Mouse (Mus musculus) neural tube, embryonic 12.5 days (tissue): Measurements from ENCODE around the gene Rnf181. TPM values are rescaled to one million over a fixed set of nuclear protein-coding genes. Genes with fewer than 3 reads are reported as not detected.

Experiments
- ATAC-seq: fragments of 200-750 bp; cut with Nextera tagmentation; 2 replicates; pipeline ENCODE4 v1.8.0; 2017; ENCODE audit warnings: low read depth, mild to moderate bottlenecking, moderate TSS enrichment, moderate library complexity; ENCODE audit not compliant: low FRiP score
- H3K27ac ChIP-seq: fragments of 300-500 bp; sonication (generic); 2 replicates; pipeline ENCODE4 v1.5.1; 2016
- H3K27me3 ChIP-seq: fragments of 300-500 bp; sonication (generic); replicated peaks from 2 replicates; pipeline ENCODE4 v1.6.1; 2016; ENCODE audit warnings: mild to moderate bottlenecking
- H3K36me3 ChIP-seq: fragments of 300-500 bp; sonication (generic); 2 replicates; pipeline ENCODE4 v1.6.1; 2016; ENCODE audit warnings: mild to moderate bottlenecking
- H3K4me1 ChIP-seq: fragments of 300-500 bp; sonication (generic); 2 replicates; pipeline ENCODE4 v1.6.1; 2016
- H3K4me2 ChIP-seq: fragments of 300-500 bp; sonication (generic); replicated peaks from 2 replicates; pipeline ENCODE4 v1.6.1; 2016; ENCODE audit warnings: mild to moderate bottlenecking
- H3K4me3 ChIP-seq: fragments of 300-500 bp; sonication (generic); 2 replicates; pipeline ENCODE4 v1.5.1; 2016
- H3K9ac ChIP-seq: fragments of 300-500 bp; sonication (generic); 2 replicates; pipeline ENCODE4 v1.6.1; 2016; ENCODE audit warnings: mild to moderate bottlenecking
- H3K9me3 ChIP-seq: fragments of 300-500 bp; sonication (generic); 2 replicates; pipeline ENCODE4 v1.6.1; 2016; ENCODE audit warnings: mild to moderate bottlenecking
- WGBS: fragments of 180-500 bp; shearing (Covaris S2); methylation state at CpG from one replicate; pipeline ENCODE4 v1.1.7; 2016; 5-methylcytosine and 5-hydroxymethylcytosine counted together
- polyA plus RNA-seq: library from polyadenylated mRNA; unstranded; fragments of >200 nt; fragmentation: Nextera tagmentation; extraction: Ambion mirVana; gene quantifications from 2 replicates; pipeline ENCODE4 v1.2.1, GENCODE M21; 2016

Rnf181 gene
- polyA plus RNA-seq, 1 experiment from 2014 or later = 108 TPM

DNA sequence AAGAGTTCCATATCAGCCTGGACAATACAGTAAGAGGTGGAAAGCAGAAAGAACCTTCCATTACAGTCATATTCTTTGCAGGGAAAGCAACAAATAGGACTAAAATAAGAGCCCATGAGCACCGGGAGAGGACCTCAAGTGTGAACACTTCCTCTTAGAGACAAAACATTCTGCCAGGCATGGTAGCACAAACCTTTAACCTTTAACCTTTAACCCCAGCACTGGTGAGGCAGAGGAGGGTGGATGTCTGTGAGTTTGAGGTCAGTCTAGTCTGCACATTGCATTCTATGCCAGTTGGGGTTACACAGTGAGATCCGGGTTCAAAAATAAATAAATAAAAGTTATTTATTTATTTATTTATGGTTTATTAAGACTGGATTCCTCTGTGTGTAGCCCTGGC lies 26.3 kb downstream of the Rnf181 start:
- no peak overlapping the region for H3K27ac ChIP-seq
- WGBS = 80% methylated on average over 2 of the region's 2 CpGs
- H3K9me3 ChIP-seq = no peaks in the 10 kb centered on the region
- H3K27me3 ChIP-seq = no peaks in the 10 kb centered on the region
- peaks cover 51% of the 10 kb centered on the region for H3K36me3 ChIP-seq
- H3K4me2 ChIP-seq = no peak overlapping the region
- ATAC-seq = no peak
- H3K4me3 ChIP-seq = no peak overlapping the region
- no peak overlapping the region for H3K9ac ChIP-seq
- peaks cover 11% of the 10 kb centered on the region for H3K4me1 ChIP-seq

DNA sequence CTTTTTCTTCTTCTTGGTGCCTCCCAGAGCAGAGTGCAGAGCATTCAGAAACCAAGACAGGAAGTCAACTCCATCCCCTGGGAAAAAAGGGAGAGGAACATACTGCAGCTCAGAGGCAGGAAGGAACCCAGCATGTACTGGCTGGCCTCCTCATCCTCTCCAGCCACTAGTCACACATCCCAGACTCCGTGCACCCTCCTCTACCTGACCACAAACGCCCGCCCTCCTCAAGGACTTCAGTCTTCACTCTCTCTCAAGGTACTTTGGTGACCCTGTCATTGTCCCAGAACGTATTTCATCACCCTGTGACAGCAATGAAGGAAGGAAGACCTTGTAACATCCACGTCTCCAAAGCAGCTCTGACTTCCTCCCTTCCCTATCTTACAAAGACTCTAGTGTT lies 33.6 kb downstream of the Rnf181 start:
- ATAC-seq = no peak
- no peak overlapping the region for H3K4me2 ChIP-seq
- H3K36me3 ChIP-seq = peaks cover 90% of the 10 kb centered on the region
- H3K27me3 ChIP-seq = no peaks in the 10 kb centered on the region
- no peaks in the 10 kb centered on the region for H3K9me3 ChIP-seq
- no peak overlapping the region for H3K4me3 ChIP-seq
- 85% methylated on average over 5 of the region's 5 CpGs for WGBS
- H3K9ac ChIP-seq = no peak overlapping the region
- no peaks in the 10 kb centered on the region for H3K4me1 ChIP-seq
- no peak overlapping the region for H3K27ac ChIP-seq

DNA sequence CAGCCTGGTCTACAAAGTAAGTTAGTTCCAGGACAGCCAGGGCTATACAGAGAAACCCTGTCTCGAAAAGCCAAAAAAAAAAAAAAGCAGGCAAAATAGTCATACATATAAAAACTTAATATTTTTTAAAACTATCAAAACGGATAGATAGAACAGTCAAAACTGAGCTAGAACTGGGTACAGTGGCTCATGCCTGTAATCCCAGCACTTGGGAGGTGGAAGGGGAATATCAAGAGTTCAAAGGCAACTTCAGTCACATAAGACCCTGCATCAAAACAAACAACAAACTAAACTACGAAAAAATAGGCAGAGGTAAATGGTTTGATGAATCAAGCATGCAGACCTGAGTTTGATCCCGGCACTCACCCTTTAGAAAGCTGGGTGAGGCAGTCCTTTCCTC lies 36.6 kb downstream of the Rnf181 start:
- WGBS = 99% methylated on average over 4 of the region's 4 CpGs
- Histone ChIP-seq H3K4me3 (no peak overlapping the region), H3K27me3 (no peaks in the 10 kb centered on the region), H3K9me3 (no peaks in the 10 kb centered on the region), H3K36me3 (peaks cover 86% of the 10 kb centered on the region), H3K4me1 (no peaks in the 10 kb centered on the region), H3K9ac (no peak overlapping the region), H3K27ac (no peak overlapping the region), H3K4me2 (no peak overlapping the region)
- no peak for ATAC-seq

DNA sequence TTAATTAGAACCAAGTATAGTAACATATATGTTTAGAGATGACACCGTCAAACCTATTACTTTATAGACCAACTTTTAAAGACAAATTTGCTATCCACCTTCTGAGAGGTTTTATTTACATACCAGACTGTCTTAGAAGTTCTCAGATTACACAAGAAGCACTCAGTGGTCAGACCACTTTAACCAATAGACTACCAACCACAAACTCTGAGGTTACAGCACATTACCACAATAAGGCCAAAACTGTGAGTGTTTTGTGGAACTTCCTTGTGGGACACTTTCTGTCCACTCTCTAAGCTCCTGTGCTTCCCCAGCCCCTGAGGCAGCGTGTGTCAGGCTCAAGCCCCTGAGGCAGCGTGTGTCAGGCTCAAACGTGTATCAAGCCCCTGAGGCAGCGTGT lies 37.7 kb downstream of the Rnf181 start:
- H3K9me3 ChIP-seq = no peaks in the 10 kb centered on the region
- H3K9ac ChIP-seq = no peak overlapping the region
- H3K4me2 ChIP-seq = no peak overlapping the region
- H3K4me3 ChIP-seq = no peak overlapping the region
- no peaks in the 10 kb centered on the region for H3K4me1 ChIP-seq
- ATAC-seq = no peak
- 97% methylated on average over 5 of the region's 5 CpGs for WGBS
- no peaks in the 10 kb centered on the region for H3K27me3 ChIP-seq
- no peak overlapping the region for H3K27ac ChIP-seq
- H3K36me3 ChIP-seq = peaks cover 87% of the 10 kb centered on the region

DNA sequence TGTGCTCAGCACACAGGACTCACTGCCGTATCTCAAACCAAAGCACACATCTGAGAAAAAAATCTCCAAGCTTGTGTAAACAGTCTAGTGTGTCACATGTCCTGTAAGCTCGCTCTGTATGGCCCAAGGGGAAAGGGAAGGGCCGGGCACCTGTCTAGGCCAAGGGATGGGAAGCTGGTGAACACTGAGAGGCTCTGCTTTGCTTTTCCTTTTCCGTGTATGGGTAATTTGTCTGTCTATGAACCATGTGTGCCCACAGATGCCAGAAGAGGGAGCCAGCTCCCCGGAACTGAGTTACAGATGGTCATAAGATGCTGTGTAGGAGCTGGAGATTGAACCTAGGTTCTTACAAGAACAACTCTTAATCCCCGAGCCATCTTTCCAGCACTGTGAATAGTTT lies 40.5 kb downstream of the Rnf181 start:
- ATAC-seq = no peak
- no peak overlapping the region for H3K9ac ChIP-seq
- no peak overlapping the region for H3K27ac ChIP-seq
- WGBS = 86% methylated on average over 6 of the region's 6 CpGs
- H3K4me1 ChIP-seq = no peaks in the 10 kb centered on the region
- no peaks in the 10 kb centered on the region for H3K27me3 ChIP-seq
- H3K9me3 ChIP-seq = no peaks in the 10 kb centered on the region
- H3K4me3 ChIP-seq = no peak overlapping the region
- H3K4me2 ChIP-seq = no peak overlapping the region
- H3K36me3 ChIP-seq = peaks cover 90% of the 10 kb centered on the region

DNA sequence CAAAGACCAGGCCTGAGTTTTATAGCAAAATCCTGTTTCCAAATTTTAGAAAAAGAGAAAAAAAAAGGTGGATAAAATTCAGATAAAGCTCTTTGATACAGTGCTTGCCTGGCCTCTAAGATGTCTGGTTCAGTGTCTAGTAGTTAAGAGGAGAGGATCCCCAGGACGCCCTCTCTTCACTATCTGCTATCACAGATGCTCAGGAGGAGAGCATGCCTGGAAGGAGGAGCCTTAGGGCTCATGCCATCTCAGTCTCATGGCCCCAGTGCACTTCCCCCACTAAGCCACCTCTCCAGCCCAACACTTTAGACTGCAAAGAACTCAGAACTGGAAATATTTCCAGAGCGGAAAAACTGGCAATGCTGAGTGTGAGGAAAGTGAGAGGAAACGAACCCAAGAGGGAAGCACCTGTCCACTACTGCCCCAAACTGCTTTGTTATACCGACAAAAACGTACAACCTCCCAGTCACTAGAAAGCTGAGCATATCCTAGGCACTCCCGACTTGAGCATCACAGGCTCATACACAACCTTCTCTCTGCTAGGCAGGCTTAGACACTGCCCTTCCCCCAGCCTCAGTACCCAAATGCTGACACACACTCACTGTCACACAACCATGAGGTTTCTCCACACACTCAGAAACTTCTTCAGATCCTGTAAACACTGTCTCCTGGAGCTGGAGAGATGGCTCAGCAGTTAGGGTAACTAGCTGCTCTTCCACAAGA lies 42.8 kb downstream of the Rnf181 start:
- H3K4me2 ChIP-seq = no peak overlapping the region
- 95% methylated on average over 6 of the region's 6 CpGs for WGBS
- H3K4me3 ChIP-seq = no peak overlapping the region
- no peaks in the 10 kb centered on the region for H3K9me3 ChIP-seq
- peaks cover 91% of the 10 kb centered on the region for H3K36me3 ChIP-seq
- no peaks in the 10 kb centered on the region for H3K27me3 ChIP-seq
- H3K9ac ChIP-seq = no peak overlapping the region
- no peaks in the 10 kb centered on the region for H3K4me1 ChIP-seq
- no peak for ATAC-seq
- H3K27ac ChIP-seq = no peak overlapping the region

DNA sequence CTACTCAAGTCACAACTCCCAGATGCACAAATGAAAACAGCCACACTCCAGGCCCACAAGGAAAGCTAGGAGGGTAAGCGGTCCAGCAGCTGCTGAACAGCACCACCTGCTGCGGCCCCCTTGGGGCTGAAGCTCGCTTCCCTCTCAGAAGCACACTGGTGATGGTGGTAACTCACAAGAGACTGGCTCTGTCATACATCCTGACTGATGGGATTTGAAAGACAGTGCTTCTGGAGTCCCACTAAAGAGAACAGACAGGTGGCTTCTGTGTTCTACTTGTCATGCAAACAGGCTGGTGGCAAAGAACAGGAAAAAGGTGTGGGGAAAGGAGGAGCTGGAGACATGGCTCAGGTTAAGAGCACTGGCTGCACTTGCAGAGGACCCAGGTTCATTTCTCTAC lies 43.8 kb downstream of the Rnf181 start:
- Histone ChIP-seq H3K4me1 (no peaks in the 10 kb centered on the region), H3K4me2 (no peak overlapping the region), H3K27me3 (no peaks in the 10 kb centered on the region), H3K9me3 (no peaks in the 10 kb centered on the region), H3K4me3 (no peak overlapping the region), H3K9ac (no peak overlapping the region), H3K36me3 (peaks cover 90% of the 10 kb centered on the region), H3K27ac (no peak overlapping the region)
- ATAC-seq = no peak
- 94% methylated on average over 3 of the region's 3 CpGs for WGBS

DNA sequence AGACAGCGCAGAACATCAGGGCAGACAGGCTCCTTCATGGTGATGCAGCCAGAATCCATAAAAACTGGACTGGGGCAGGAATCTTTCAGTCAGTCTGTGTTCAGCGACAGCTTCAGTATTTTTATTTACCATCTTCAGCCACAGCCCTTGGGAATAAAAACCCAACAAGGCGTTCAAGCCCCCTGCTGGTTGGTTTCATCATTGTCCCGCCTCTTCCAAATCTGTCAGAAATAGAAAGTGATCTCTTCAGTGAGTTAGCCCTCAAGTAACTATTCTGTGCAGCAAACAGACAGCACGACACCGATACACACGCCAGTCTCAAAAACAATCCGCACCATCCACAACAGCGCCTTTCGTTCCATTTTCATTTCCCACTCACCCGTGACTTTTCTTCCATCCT lies 47.7 kb downstream of the Rnf181 start:
- Histone ChIP-seq H3K9me3 (no peaks in the 10 kb centered on the region), H3K4me1 (no peaks in the 10 kb centered on the region), H3K4me3 (no peak overlapping the region), H3K27me3 (no peaks in the 10 kb centered on the region), H3K9ac (no peak overlapping the region), H3K36me3 (peaks cover 71% of the 10 kb centered on the region), H3K4me2 (no peak overlapping the region), H3K27ac (no peak overlapping the region)
- ATAC-seq = no peak
- 86% methylated on average over 11 of the region's 11 CpGs for WGBS

DNA sequence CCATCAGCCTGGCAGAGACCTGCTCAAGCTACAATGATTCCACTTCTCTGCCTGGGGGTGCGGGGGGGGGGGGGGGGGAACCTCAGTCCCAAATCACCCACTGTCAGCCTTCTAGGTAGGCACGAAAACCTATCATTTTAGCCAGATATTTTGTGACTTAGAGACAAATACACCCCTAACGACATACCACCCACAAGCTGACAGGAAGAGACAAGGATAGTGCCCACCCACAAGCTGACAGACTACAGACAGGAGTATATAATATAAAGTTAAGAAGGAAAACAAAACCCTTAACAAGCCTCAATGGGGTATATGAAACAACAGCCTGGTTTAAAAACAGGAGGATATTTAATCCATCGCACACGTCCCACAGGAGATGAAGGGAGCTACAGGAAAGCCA lies 48.3 kb downstream of the Rnf181 start:
- ATAC-seq = no peak
- Histone ChIP-seq H3K9me3 (no peaks in the 10 kb centered on the region), H3K4me2 (no peak overlapping the region), H3K27ac (no peak overlapping the region), H3K27me3 (no peaks in the 10 kb centered on the region), H3K4me3 (no peak overlapping the region), H3K4me1 (no peaks in the 10 kb centered on the region), H3K36me3 (peaks cover 68% of the 10 kb centered on the region), H3K9ac (no peak overlapping the region)
- 82% methylated on average over 5 of the region's 5 CpGs for WGBS

DNA sequence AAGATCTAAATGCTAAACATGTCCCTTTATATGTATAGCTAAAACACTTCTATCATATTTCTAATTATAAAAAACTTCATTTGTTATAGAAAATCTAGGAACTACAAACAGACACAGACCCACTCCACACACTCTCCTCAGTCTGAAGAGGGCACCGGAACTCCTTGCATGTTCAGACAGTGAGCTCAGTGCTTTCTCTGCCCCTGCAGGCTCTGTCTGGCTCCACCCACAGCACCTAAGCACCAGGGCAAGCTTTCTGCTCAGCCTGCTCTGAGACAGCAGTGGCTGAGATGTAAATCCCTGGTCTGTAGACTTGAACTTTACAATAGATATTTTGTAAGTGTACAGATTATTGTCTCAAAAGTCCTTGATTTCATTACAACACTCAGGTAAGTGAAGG lies 50.7 kb downstream of the Rnf181 start:
- Histone ChIP-seq H3K27ac (no peak overlapping the region), H3K36me3 (peaks cover 62% of the 10 kb centered on the region)
- 78% methylated on average over 1 of the region's 1 CpGs for WGBS

DNA sequence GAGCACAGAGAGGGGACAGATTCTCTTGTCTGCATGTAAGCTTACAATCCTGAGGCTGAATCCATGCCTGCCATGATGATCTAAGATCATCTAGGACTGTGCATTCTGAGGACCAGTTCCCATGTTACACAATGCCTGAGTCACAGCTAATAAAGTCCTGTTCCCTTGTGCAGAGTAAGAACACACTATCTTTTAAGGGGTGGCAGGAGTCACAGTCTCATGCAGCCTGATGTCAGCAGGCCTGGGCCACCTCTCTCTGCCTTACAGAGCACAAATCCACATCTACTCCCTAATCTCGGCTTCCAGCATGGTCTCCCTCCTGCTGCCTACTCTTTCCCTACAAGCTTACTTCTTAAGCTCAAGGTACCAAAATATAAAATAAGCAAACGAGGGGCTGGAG lies 51.4 kb downstream of the Rnf181 start:
- Histone ChIP-seq H3K4me1 (no peaks in the 10 kb centered on the region), H3K4me3 (no peak overlapping the region), H3K4me2 (no peak overlapping the region), H3K9ac (no peak overlapping the region), H3K27me3 (no peaks in the 10 kb centered on the region), H3K27ac (no peak overlapping the region), H3K9me3 (no peaks in the 10 kb centered on the region), H3K36me3 (peaks cover 55% of the 10 kb centered on the region)
- no peak for ATAC-seq
- WGBS = 85% methylated on average over 2 of the region's 2 CpGs

More for the DNA sequence above, 50.7 kb downstream of the Rnf181 start:
- Histone ChIP-seq H3K9ac (no peak overlapping the region), H3K9me3 (no peaks in the 10 kb centered on the region), H3K4me3 (no peak overlapping the region), H3K4me1 (no peaks in the 10 kb centered on the region), H3K4me2 (no peak overlapping the region), H3K27me3 (no peaks in the 10 kb centered on the region)
- ATAC-seq = no peak

DNA sequence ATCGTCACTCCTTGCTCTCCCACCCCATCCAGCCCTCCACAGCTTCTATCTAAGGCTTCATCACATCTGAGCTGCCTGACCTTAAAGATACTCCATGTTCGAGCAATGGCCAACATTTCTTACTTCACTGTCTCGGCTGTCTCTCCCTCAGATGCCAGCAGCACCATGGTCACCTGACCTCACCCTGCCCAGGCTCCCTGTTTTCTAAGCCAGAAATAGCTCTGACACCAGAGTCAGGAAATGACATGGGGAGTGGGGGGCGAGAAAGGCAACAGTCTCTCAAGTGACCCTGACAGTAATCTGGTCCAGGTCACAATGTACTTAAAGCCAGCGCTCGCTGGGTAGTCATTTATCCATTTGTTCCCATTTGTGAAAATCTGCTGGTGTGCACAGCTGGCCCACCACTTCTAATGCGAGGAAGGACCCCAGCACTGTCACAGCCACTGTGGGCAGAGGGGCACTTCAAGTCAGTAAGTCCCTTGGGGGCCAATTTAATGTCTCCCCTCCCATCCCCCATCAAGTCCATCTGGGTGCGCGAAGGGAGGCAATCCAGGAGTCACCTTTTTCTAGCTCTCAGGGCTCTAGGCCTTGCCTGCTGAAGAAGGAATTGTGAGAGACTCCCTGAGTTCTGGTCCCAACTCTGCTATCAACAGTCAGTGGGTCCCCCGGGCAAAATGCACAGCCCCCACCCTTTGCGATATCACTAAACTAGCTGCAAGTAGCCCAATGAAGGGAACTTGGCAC lies 53.5 kb downstream of the Rnf181 start:
- ATAC-seq = no peak
- WGBS = 88% methylated on average over 11 of the region's 11 CpGs
- Histone ChIP-seq H3K4me3 (no peak overlapping the region), H3K9me3 (no peaks in the 10 kb centered on the region), H3K27ac (no peak overlapping the region), H3K36me3 (peaks cover 34% of the 10 kb centered on the region), H3K27me3 (no peaks in the 10 kb centered on the region), H3K4me1 (no peaks in the 10 kb centered on the region), H3K9ac (no peak overlapping the region), H3K4me2 (no peak overlapping the region)

DNA sequence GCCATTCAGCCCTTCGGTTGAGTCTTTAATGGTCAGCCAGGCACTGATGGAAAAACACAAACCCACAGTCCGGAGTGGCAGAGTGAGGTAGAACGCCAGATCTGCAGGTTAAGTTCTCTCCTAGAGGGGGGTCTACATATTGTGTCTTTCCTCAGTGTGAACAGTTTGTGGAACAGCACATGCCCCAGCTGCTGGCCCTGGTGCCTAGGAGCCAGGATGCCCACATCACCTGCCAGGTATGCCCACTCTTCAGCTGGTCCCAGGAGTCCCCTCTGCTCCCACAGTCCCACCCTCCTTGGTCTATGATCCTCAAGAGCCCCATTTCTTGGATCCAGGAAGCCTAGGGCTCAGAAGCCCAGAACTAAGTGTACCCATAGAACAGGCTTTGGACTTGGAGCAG lies 54.6 kb downstream of the Rnf181 start:
- Histone ChIP-seq H3K4me3 (no peak overlapping the region), H3K9me3 (no peaks in the 10 kb centered on the region), H3K4me1 (no peaks in the 10 kb centered on the region), H3K27ac (no peak overlapping the region), H3K36me3 (peaks cover 24% of the 10 kb centered on the region), H3K9ac (no peak overlapping the region), H3K4me2 (no peak overlapping the region), H3K27me3 (no peaks in the 10 kb centered on the region)
- WGBS = 92% methylated on average over 3 of the region's 3 CpGs
- no peak for ATAC-seq
